Mouse (Mus musculus): ENCODE results near the gene Klf7. TPM values are rescaled to one million over a fixed set of nuclear protein-coding genes. Genes with fewer than 3 reads are reported as not detected.
"Not testable (repeated sequence)": the region's sequence is repeated elsewhere in the genome, so short reads cannot be mapped to it uniquely, and the experiment has no call there.

The Klf7 gene
- polyA plus RNA-seq, 1 experiment from 2014 or later: 84.5 TPM

DNA sequence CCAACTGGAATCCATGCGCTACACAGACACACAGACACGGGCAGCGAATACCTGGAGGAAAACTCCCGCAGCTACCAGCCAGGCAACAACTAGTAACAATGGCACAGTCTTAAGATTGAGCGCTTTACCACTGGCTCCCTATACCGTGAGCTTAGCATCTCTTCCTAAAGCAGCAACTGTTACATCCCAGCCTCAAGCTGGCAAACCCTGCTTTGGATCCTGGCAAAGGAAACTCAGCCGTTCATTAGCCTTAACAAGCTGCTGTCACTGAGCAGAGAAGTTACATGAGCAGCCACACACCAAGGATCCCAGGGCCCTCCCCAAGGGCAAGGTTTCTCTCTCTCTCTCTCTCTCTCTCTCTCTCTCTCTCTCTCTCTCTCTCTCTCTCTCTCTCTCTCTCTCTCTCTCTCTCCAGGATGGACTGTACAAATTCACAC is 2.7 kb downstream of the Klf7 start:
- Histone ChIP-seq H3K4me1 (replicated peaks) (peaks cover 58% of the 10 kb centered on the region), H3K4me3 (replicated peaks) (peak overlapping the region; percentile 79), H3K27ac (peak overlapping the region; percentile 100), H3K27me3 (no peaks in the 10 kb centered on the region), H3K36me3 (no peaks in the 10 kb centered on the region), H3K9ac (replicated peaks) (peak overlapping the region; percentile 94), H3K4me2 (replicated peaks) (peak overlapping the region; percentile 74), H3K9me3 (no peaks in the 10 kb centered on the region)
- ATAC-seq: no peak
- 10% methylated on average over 7 of the region's 7 CpGs for WGBS

DNA sequence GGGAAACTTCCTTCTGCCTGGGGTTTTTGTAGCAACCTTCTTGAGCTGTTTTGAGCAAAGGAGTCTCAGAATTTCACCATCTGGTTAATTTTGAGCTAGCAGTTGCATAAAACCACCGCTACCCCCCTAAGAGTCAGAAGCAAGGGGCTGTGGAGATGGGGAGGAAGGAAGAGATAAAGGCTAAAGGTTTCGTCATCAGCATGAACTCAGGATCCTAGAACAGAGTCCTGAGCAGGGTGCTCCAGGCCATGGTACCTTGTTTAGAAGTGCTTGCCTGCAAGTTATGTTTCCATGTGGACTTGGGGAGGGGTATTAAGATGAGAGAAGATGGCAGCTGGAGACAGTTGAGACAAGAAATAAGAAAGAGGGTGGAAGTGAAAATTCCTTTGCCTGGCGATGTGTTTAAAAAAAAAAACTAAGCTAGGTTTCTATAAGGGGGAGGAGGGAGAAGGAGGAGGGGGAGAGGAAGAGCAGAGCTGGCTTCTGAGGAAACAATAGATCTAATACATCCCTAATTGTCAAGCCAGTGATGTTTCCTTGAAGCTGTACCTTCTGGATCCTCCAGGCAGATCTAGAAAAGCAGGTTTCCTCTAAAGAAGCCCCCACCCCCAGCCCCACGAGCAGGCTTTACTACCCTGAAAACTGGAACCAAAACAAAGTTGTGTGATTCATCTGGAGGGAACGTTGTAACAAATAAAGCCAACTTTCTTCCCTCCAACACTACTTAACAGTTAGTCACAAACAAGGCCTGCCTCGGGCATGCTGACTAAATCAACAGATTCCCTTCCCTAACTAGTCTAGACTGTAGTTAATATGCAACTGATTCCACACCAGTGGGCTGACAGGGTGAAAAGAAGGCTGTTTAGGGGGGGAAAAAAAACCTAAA is 3.6 kb downstream of the Klf7 start:
- Histone ChIP-seq H3K27ac (peak overlapping the region; percentile 100), H3K36me3 (no peaks in the 10 kb centered on the region), H3K9me3 (no peaks in the 10 kb centered on the region), H3K27me3 (no peaks in the 10 kb centered on the region), H3K4me3 (replicated peaks) (peak overlapping the region; percentile 79), H3K4me2 (replicated peaks) (peak overlapping the region; percentile 74), H3K9ac (replicated peaks) (peak overlapping the region; percentile 94), H3K4me1 (replicated peaks) (peaks cover 62% of the 10 kb centered on the region)
- WGBS: 42% methylated on average over 6 of the region's 6 CpGs
- ATAC-seq: no peak

DNA sequence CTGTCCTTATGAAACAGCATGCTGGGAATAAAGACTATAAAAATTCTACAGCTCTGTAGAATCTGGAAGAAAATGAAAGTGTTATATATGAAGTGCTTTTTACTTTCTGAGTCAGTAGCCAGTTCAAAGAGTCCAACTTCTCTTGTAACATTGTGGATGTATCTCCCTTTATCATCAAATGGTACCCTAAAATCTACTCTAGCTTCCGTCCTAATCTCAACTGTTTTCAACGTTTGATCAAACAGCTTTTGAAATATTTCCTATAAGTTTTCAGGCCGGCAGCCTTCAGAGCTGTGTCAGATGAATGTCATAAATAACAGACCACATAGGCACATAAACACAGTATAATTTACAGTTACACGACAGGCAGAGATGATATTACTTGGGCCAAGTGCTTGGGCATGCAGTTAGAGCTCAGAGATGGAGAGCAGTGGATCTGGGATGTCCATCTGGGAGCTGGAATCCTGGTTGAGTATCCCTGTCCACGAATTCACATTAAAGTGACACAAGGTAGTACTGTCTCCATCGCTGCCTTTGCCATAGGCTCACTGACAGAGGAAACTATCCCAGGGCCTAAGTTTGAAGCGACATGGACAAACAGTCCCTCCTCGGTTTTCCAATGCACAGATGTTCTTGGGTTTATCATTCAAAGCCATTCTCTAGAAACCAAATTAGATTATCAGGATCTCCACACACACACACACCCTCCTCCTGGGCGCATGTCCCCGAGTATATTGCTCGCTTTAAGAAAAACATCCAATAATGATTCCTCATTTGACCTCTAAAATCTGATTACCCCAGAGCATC is 4.4 kb downstream of the Klf7 start:
- 67% methylated on average over 11 of the region's 11 CpGs for WGBS
- H3K4me3 ChIP-seq (replicated peaks): peak overlapping the region; percentile 79
- no peak for ATAC-seq
- H3K27ac ChIP-seq: peak overlapping the region; percentile 100
- H3K27me3 ChIP-seq: no peaks in the 10 kb centered on the region
- peak overlapping the region; percentile 74 for H3K4me2 ChIP-seq (replicated peaks)
- H3K4me1 ChIP-seq (replicated peaks): peaks cover 60% of the 10 kb centered on the region
- peak overlapping the region; percentile 94 for H3K9ac ChIP-seq (replicated peaks)
- no peaks in the 10 kb centered on the region for H3K9me3 ChIP-seq
- no peaks in the 10 kb centered on the region for H3K36me3 ChIP-seq

DNA sequence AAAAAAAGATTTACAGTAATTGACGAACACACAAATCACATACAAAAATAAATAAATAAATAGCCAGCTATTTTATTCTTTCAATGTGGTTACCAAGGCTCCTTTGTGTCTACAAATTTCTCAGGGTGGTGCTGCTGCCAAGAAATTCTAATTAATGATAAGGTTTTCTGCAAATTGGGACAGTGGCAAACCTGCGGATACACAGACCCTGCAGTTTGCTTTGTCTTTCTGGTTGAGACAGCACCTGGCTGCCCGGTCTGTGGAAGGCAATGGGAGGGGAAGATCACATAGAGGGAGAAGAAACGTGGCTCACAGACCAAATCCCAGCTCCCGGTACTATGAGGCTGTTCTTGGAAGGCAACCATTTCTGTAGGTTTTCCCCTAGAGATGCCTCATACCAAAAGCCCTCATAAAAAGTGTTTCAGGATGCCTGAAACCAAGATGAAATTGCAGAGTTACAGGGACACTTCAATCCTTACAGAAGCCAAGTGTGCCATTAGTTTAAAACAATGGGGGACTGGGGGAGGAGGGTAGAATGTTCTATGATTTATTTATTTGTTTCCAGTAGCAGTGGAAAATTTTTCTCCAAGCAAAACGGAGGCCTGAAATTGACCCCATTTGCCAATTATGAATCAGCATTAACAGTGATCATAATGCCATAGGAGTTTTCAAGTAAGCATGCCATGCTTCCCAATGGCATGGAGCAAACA is 5.2 kb downstream of the Klf7 start:
- peaks cover 58% of the 10 kb centered on the region for H3K4me1 ChIP-seq (replicated peaks)
- peak overlapping the region; percentile 79 for H3K4me3 ChIP-seq (replicated peaks)
- no peak for ATAC-seq
- no peaks in the 10 kb centered on the region for H3K27me3 ChIP-seq
- H3K9ac ChIP-seq (replicated peaks): peak overlapping the region; percentile 94
- no peaks in the 10 kb centered on the region for H3K36me3 ChIP-seq
- peak overlapping the region; percentile 54 for H3K27ac ChIP-seq
- H3K9me3 ChIP-seq: no peaks in the 10 kb centered on the region
- H3K4me2 ChIP-seq (replicated peaks): peak overlapping the region; percentile 74
- 50% methylated on average over 6 of the region's 6 CpGs for WGBS

DNA sequence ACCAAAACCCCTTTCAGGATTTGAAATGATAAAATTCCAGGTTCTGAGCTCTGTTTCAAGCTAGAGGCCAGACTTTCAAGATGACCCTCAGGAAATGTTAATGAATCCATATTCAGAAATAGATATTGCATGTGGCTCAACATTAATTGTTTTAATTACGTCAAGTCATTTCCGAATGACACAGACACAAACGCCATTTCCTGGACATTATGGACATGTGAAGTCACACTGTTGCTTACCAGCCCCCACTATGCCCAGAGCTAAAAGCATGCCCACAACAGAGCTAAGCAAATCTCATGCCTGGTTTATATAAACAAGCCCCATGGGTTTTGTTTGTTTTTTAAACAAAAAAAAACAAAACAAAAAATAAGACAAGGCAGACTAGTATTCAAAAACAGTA is 7.5 kb downstream of the Klf7 start:
- no peak overlapping the region for H3K4me2 ChIP-seq (replicated peaks)
- H3K9ac ChIP-seq (replicated peaks): no peak overlapping the region
- H3K9me3 ChIP-seq: no peaks in the 10 kb centered on the region
- H3K27ac ChIP-seq: no peak overlapping the region
- WGBS: 93% methylated on average over 3 of the region's 3 CpGs
- no peaks in the 10 kb centered on the region for H3K36me3 ChIP-seq
- H3K4me3 ChIP-seq (replicated peaks): no peak overlapping the region
- H3K4me1 ChIP-seq (replicated peaks): peaks cover 69% of the 10 kb centered on the region
- no peaks in the 10 kb centered on the region for H3K27me3 ChIP-seq
- no peak for ATAC-seq

DNA sequence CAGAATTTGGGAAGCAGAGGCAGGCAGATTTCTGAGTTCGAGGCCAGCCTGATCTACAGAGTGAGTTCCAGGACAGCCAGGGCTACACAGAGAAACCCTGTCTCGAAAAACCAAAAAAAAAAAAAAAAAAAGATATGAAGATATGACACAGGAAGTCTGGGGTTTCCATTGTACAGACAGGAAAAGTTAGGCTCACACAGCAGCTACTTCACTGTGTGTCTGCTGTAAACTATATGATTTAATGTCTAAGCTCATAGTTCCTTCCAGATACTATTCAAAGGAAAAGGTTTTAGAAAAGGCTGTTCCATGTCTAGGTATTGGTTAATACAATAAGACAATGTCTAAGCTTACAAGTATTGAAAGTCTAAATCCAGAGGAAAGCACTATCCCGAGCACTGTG is 13.4 kb downstream of the Klf7 start:
- H3K36me3 ChIP-seq; H3K9me3 ChIP-seq; H3K27ac ChIP-seq; H3K27me3 ChIP-seq; H3K9ac ChIP-seq (replicated peaks); H3K4me2 ChIP-seq (replicated peaks); ATAC-seq; H3K4me3 ChIP-seq (replicated peaks): not testable (repeated sequence)
- peaks cover 52% of the 10 kb centered on the region for H3K4me1 ChIP-seq (replicated peaks)
- whole genome bisulfite sequencing: 92% methylated on average over 3 of the region's 3 CpGs

DNA sequence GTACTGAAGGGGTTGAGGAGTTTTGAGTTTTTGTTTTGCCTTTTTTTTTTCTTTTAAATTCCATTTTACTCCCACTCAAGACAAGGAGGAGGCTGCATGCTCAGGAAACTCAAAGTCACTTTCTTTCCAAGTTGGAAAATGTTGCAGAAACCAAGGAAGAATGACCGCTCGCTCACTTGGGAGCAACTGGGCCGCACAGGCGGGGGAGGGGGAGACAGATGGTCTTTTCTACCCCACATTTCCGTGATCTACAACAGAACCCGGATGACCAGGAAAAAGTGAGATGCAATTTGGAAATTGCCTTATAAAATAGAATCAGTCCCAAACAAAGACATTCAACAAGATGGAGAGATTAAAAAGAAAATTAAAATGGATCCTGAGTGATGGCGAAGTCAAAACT is 14.6 kb downstream of the Klf7 start:
- H3K27me3 ChIP-seq: no peaks in the 10 kb centered on the region
- no peak overlapping the region for H3K27ac ChIP-seq
- WGBS: 63% methylated on average over 7 of the region's 7 CpGs
- no peaks in the 10 kb centered on the region for H3K9me3 ChIP-seq
- no peak overlapping the region for H3K4me3 ChIP-seq (replicated peaks)
- H3K4me2 ChIP-seq (replicated peaks): no peak overlapping the region
- no peak for ATAC-seq
- H3K36me3 ChIP-seq: 0 out of 2 replicates have a peak, but pooled peaks cover 3% of the 10 kb centered on the region
- peaks cover 48% of the 10 kb centered on the region for H3K4me1 ChIP-seq (replicated peaks)
- no peak overlapping the region for H3K9ac ChIP-seq (replicated peaks)

DNA sequence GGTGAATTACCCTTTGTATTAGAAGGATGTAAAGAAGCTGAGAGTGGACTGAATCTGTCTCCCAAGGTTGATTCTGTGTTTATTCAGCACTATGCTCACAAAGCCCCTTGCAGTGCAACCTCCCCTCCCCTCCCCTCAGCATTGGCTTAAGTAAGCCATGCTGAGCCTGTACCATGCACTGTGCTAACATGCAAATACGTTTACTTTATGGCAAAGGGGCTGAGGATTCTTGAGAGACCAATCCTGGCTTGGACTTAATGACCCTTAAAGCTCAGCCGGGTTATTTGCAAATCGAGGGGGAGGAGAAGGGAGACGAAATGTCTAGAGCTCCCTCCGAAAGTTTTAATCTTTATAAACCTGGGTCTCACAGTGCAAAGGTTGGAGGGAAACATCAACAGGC is 16.0 kb downstream of the Klf7 start:
- Histone ChIP-seq H3K27me3 (no peaks in the 10 kb centered on the region), H3K4me3 (replicated peaks) (no peak overlapping the region), H3K9ac (replicated peaks) (no peak overlapping the region), H3K36me3 (0 out of 2 replicates have a peak, but pooled peaks cover 3% of the 10 kb centered on the region), H3K27ac (peak overlapping the region; percentile 16; the same call in 1 of the 2 replicates), H3K4me1 (replicated peaks) (peaks cover 45% of the 10 kb centered on the region), H3K4me2 (replicated peaks) (peak overlapping the region; percentile 6; the same call in 1 of the 2 replicates), H3K9me3 (no peaks in the 10 kb centered on the region)
- 31% methylated on average over 5 of the region's 5 CpGs for WGBS
- ATAC-seq: peak; percentile 71

DNA sequence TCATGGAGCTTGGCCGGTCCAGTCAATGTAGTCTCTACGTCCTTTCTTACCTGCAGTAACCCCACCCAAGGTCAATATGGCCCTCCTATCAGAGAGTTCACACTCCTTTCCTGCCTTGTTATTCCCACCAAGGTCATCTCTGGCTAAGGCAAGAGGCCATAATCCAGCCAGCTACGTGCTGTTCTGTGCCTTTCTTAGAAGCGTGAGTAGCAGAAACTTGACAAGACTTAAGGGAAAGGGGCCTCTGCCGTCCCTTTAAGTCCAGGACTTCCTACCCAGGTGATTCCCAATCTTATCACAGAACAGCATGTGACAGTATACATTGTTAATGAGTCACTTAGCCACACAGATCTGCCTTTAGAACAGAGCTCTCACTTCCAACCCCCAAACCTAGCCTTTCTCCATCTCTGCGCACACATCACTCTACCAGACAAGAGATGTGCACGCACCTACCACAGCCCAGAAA is 16.9 kb downstream of the Klf7 start:
- no peak for ATAC-seq
- H3K27ac ChIP-seq: no peak overlapping the region
- no peak overlapping the region for H3K9ac ChIP-seq (replicated peaks)
- 87% methylated on average over 7 of the region's 7 CpGs for WGBS
- no peaks in the 10 kb centered on the region for H3K9me3 ChIP-seq
- H3K4me3 ChIP-seq (replicated peaks): no peak overlapping the region
- H3K4me1 ChIP-seq (replicated peaks): peaks cover 51% of the 10 kb centered on the region
- no peak overlapping the region for H3K4me2 ChIP-seq (replicated peaks)
- H3K27me3 ChIP-seq: no peaks in the 10 kb centered on the region
- 0 out of 2 replicates have a peak, but pooled peaks cover 3% of the 10 kb centered on the region for H3K36me3 ChIP-seq

DNA sequence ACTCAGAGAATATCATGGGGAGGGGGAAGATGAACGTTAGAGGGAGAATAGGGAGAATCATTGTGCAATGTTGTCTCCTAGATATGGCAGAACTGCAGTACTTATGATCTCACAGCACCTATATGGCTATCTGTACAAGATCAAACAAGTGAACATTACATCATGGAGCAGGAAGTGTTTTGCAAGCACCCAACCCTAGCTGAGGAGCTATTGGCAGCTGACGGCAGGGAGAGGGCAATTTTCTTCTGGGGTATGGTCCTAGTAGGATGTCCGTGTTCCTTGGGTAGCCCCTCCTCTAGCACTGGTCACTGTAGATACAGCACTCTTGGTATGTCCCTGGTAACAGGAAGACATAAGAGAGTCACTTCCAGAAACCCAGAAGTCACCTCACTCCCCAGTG is 17.4 kb downstream of the Klf7 start:
- Histone ChIP-seq H3K9me3 (no peaks in the 10 kb centered on the region), H3K4me1 (replicated peaks) (peaks cover 47% of the 10 kb centered on the region), H3K4me3 (replicated peaks) (no peak overlapping the region), H3K27me3 (no peaks in the 10 kb centered on the region), H3K27ac (no peak overlapping the region), H3K4me2 (replicated peaks) (no peak overlapping the region), H3K9ac (replicated peaks) (no peak overlapping the region), H3K36me3 (0 out of 2 replicates have a peak, but pooled peaks cover 3% of the 10 kb centered on the region)
- no peak for ATAC-seq
- WGBS: 96% methylated on average over 3 of the region's 3 CpGs

DNA sequence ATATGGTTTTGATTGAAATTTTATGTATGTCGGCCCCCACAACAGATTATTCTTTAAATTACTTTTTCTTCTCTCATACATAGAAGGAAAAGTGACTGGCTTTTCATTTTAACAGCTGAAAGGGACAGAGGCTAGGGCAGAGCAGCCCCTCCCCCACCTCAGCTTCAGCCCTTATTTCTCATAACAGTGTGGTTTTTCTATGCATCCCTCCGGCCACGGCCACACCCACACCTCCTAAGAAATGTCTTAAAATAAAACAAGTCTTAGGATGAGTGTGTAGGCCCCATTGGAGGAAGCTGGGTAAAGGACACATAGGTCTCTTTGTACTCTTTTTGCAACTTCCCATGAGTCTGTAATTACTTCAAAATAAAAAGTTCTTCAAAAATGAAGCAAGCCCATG is 20.8 kb downstream of the Klf7 start:
- Histone ChIP-seq H3K9ac (replicated peaks) (no peak overlapping the region), H3K4me1 (replicated peaks) (peaks cover 48% of the 10 kb centered on the region), H3K9me3 (no peaks in the 10 kb centered on the region), H3K27me3 (no peaks in the 10 kb centered on the region), H3K4me2 (replicated peaks) (no peak overlapping the region), H3K27ac (no peak overlapping the region), H3K4me3 (replicated peaks) (no peak overlapping the region), H3K36me3 (0 out of 2 replicates have a peak, but pooled peaks cover 3% of the 10 kb centered on the region)
- WGBS: 78% methylated on average over 3 of the region's 3 CpGs
- no peak for ATAC-seq

Measured in midbrain, embryonic 13.5 days (tissue).